Mouse (Mus musculus): ENCODE results near the gene Kremen2.
A peak's percentile ranks its signal among the peaks of the same experiment; 100 is the strongest.

Gene Kremen2

GRCm38 (mm10) chr17:23730441-23730840 is 15.2 kb downstream of the Kremen2 start:
- no peak for DNase-seq

GRCm38 (mm10) chr17:23726758-23727142 is 18.9 kb downstream of the Kremen2 start:
- peak; percentile 84 for DNase-seq

GRCm38 (mm10) chr17:23725999-23726757 is 19.5 kb downstream of the Kremen2 start, which contains the start of gene Pkmyt1:
Gene Pkmyt1, plus strand, starts transcription at chr17:23726336.
- peak; percentile 96 for DNase-seq

- DNase-seq = no peak
Observed at GRCm38 (mm10) chr17:23725477-23725876, 20.2 kb downstream of the Kremen2 start.

- no peak for DNase-seq
Observed at GRCm38 (mm10) chr17:23722376-23723125, 23.1 kb downstream of the Kremen2 start, which contains the start of gene 1520401A03Rik. Gene 1520401A03Rik, minus strand, starts transcription at chr17:23722783.

- DNase-seq = no peak
Observed at GRCm38 (mm10) chr17:23721886-23722285, 23.7 kb downstream of the Kremen2 start.

GRCm38 (mm10) chr17:23719455-23719854 is 26.2 kb downstream of the Kremen2 start:
- DNase-seq = no peak

GRCm38 (mm10) chr17:23717003-23717402 is 28.6 kb downstream of the Kremen2 start:
- no peak for DNase-seq

GRCm38 (mm10) chr17:23706212-23706611 is 39.4 kb downstream of the Kremen2 start:
- DNase-seq = peak; percentile 81

GRCm38 (mm10) chr17:23705525-23706104 is 40.0 kb downstream of the Kremen2 start:
- DNase-seq = no peak

- DNase-seq = no peak
Observed at GRCm38 (mm10) chr17:23704741-23705140, 40.9 kb downstream of the Kremen2 start.

GRCm38 (mm10) chr17:23703301-23703700 is 42.3 kb downstream of the Kremen2 start:
- DNase-seq = no peak

- peak; percentile 97 for DNase-seq
Observed at GRCm38 (mm10) chr17:23700079-23700478, 45.6 kb downstream of the Kremen2 start.

- peak; percentile 57 for DNase-seq
Observed at GRCm38 (mm10) chr17:23699131-23700077, 46.2 kb downstream of the Kremen2 start.

GRCm38 (mm10) chr17:23695801-23696200 is 49.8 kb downstream of the Kremen2 start:
- DNase-seq = no peak

- no peak for DNase-seq
Observed at GRCm38 (mm10) chr17:23694491-23694890, 51.1 kb downstream of the Kremen2 start.

Measured in lung, postnatal 36 days (tissue).